Mouse (Mus musculus) stomach, embryonic 16.5 days (tissue): ENCODE measurements around the gene Dst. TPM values are rescaled to one million over a fixed set of nuclear protein-coding genes. Genes with fewer than 3 reads are reported as not detected.
A peak's percentile ranks its signal among the peaks of the same experiment; 100 is the strongest.

Experiments used
- ATAC-seq: fragments of 200-750 bp; cut with Nextera tagmentation; 2 replicates; pipeline ENCODE4 v1.8.0; 2017; ENCODE audit warnings: moderate number of reproducible peaks, moderate TSS enrichment; ENCODE audit not compliant: insufficient read depth, low FRiP score
- H3K27ac ChIP-seq: fragments of 300-500 bp; sonication (generic); 2 replicates; pipeline ENCODE4 v1.5.1; 2014; ENCODE audit warnings: low read length
- H3K27me3 ChIP-seq: fragments of 300-500 bp; sonication (generic); 2 replicates; pipeline ENCODE4 v1.6.1; 2014; ENCODE audit warnings: low read length, control low read depth, mixed read lengths; ENCODE audit not compliant: control insufficient read depth, insufficient read depth
- H3K36me3 ChIP-seq: fragments of 300-500 bp; sonication (generic); 2 replicates; pipeline ENCODE4 v1.6.1; 2014; ENCODE audit warnings: low read length; ENCODE audit not compliant: control insufficient read depth, insufficient read depth
- H3K4me1 ChIP-seq: fragments of 300-500 bp; sonication (generic); 2 replicates; pipeline ENCODE4 v1.6.1; 2014; ENCODE audit warnings: low read length, control low read depth, mixed read lengths; ENCODE audit not compliant: control insufficient read depth, insufficient read depth
- H3K4me2 ChIP-seq: fragments of 300-500 bp; sonication (generic); 2 replicates; pipeline ENCODE4 v1.6.1; 2014; ENCODE audit warnings: low read depth, low read length, mixed read lengths
- H3K4me3 ChIP-seq: fragments of 300-500 bp; sonication (generic); replicated peaks from 2 replicates; pipeline ENCODE4 v1.5.1; 2014; ENCODE audit warnings: mild to moderate bottlenecking, low read length
- H3K9ac ChIP-seq: fragments of 300-500 bp; sonication (generic); 2 replicates; pipeline ENCODE4 v1.6.1; 2014; ENCODE audit warnings: low read length
- H3K9me3 ChIP-seq: fragments of 300-500 bp; sonication (generic); replicated peaks from 2 replicates; pipeline ENCODE4 v1.6.1; 2016; ENCODE audit warnings: low read length, control low read depth; ENCODE audit not compliant: control insufficient read depth
- WGBS: fragments of 180-500 bp; shearing (Covaris S2); extraction: QIAGEN DNeasy Blood & Tissue Kit; methylation state at CpG from one replicate; pipeline ENCODE4 v1.1.7; 2014; 5-methylcytosine and 5-hydroxymethylcytosine counted together
- polyA plus RNA-seq: library from polyadenylated mRNA; unstranded; fragments of >200 nt; fragmentation: Nextera tagmentation; extraction: Ambion mirVana; gene quantifications from 2 replicates; pipeline ENCODE4 v1.2.1, GENCODE M21; 2015

The Dst gene
- polyA plus RNA-seq, 1 experiment from 2014 or later: 27.8 TPM

DNA sequence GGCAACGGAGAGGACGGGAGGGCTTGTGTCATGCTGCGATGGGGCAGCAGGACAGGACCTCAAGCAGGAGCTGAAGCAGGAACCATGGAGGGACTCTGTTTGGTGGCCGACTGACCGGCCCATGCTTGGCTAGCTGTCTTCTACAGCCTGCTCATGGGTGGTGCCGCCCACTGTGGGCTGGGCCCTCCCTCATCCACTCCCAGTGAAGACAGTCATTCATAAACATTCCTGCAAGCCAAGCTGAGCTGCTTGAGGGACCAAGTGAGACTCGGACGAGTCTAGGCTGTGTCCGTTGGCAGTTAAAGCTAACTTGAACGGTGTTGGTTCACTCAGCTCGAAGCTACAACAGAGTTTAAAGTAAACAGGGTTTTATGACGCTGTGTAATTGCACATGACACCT is 353.0 kb downstream of the Dst start:
- Histone ChIP-seq H3K4me1 (no peaks in the 10 kb centered on the region), H3K4me2 (no peak overlapping the region), H3K36me3 (peaks cover 31% of the 10 kb centered on the region), H3K27ac (no peak overlapping the region), H3K4me3 (no peak overlapping the region), H3K9me3 (no peaks in the 10 kb centered on the region), H3K27me3 (no peaks in the 10 kb centered on the region), H3K9ac (no peak overlapping the region)
- WGBS: 75% methylated on average over 12 of the region's 12 CpGs
- ATAC-seq: 0 out of 2 replicates have a peak, but pooled peaks have one; percentile 17

DNA sequence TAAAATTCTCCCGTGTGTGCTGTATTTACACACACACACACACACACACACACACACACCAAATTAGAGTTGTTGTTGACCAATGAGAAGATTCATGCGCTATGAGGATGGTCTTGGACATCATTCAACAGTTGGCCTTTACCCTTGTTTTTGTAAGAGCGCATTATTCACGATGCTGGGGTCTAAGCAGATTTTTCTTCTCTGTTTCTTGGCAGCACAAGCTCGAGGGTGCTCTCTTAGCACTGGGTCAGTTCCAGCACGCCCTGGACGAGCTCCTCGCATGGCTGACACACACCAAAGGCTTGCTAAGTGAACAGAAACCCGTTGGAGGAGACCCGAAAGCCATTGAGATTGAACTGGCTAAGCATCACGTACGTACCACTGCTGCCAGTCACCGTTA is 360.5 kb downstream of the Dst start:
- Histone ChIP-seq H3K36me3 (peaks cover 5% of the 10 kb centered on the region), H3K9ac (no peak overlapping the region), H3K4me3 (no peak overlapping the region), H3K4me2 (no peak overlapping the region), H3K27ac (no peak overlapping the region), H3K4me1 (no peaks in the 10 kb centered on the region), H3K9me3 (no peaks in the 10 kb centered on the region), H3K27me3 (no peaks in the 10 kb centered on the region)
- WGBS: 65% methylated on average over 13 of the region's 13 CpGs
- ATAC-seq: no peak

DNA sequence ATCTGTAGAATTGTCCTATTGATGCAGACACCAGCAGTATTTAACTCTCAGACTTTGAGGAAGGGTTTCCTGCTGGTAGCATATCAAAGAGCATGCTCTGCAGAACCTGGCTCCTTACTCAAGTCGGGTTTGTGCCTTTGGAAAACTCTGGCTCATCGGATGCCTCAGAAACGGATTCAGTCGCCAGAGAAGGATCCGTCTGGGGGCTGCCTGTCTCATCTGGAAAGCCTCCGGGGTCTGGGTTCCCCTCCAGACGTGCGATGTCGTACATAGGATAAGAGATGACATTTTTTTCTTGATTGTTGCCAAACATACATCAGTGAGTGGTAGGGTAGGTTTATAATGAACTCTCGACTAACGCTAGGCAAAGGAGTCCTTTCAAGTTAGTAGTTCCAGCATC is 361.6 kb downstream of the Dst start:
- Histone ChIP-seq H3K9ac (no peak overlapping the region), H3K27me3 (no peaks in the 10 kb centered on the region), H3K4me3 (no peak overlapping the region), H3K4me1 (no peaks in the 10 kb centered on the region), H3K36me3 (no peaks in the 10 kb centered on the region; the same call in none of the 2 replicates), H3K27ac (no peak overlapping the region), H3K9me3 (no peaks in the 10 kb centered on the region), H3K4me2 (no peak overlapping the region)
- no peak for ATAC-seq
- 75% methylated on average over 11 of the region's 11 CpGs for WGBS

DNA sequence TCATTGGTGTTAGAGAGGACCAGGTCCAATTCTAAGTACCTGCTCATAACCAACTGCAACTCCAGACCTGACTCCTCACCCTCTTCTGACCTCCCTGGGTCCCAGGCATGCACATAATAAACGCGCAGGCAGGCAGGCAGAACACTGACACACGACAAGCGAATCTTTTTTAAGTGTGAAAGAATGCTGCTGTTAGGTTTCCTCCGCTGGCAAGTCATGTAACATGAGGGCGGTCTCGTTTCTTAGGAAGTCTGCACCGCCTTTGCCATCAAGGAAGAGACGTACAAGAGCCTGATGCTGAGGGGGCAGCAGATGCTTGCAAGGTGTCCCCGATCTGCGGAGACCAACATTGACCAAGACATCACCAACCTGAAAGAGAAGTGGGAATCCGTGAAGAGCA is 365.9 kb downstream of the Dst start:
- Histone ChIP-seq H3K27ac (no peak overlapping the region), H3K9ac (no peak overlapping the region), H3K9me3 (no peaks in the 10 kb centered on the region), H3K4me1 (no peaks in the 10 kb centered on the region), H3K36me3 (peaks cover 6% of the 10 kb centered on the region), H3K4me2 (no peak overlapping the region), H3K4me3 (no peak overlapping the region), H3K27me3 (no peaks in the 10 kb centered on the region)
- ATAC-seq: no peak
- WGBS: 86% methylated on average over 12 of the region's 12 CpGs

DNA sequence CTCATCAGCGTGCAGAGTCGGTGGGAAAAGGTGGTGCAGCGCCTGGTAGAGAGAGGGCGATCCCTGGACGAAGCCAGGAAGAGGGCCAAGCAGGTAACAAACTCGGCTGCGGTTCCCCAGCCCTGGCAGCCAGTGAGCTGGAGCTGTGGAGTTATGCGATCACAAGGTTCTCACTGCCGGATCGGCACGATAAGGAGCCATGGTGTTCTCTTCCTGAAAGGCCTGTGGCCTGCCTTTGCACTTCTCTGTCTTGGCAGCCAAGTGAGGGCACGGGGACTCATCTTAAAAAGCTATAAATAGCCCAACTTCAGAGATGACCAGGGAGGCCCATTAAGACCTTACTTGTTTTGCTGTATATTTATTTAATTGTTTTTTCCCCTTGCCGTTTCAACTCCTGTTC is 367.8 kb downstream of the Dst start:
- H3K4me1 ChIP-seq: no peaks in the 10 kb centered on the region
- H3K9ac ChIP-seq: no peak overlapping the region
- peaks cover 6% of the 10 kb centered on the region for H3K36me3 ChIP-seq
- no peak overlapping the region for H3K4me3 ChIP-seq
- no peaks in the 10 kb centered on the region for H3K27me3 ChIP-seq
- ATAC-seq: no peak
- H3K4me2 ChIP-seq: no peak overlapping the region
- H3K9me3 ChIP-seq: no peaks in the 10 kb centered on the region
- 92% methylated on average over 13 of the region's 13 CpGs for WGBS
- no peak overlapping the region for H3K27ac ChIP-seq

DNA sequence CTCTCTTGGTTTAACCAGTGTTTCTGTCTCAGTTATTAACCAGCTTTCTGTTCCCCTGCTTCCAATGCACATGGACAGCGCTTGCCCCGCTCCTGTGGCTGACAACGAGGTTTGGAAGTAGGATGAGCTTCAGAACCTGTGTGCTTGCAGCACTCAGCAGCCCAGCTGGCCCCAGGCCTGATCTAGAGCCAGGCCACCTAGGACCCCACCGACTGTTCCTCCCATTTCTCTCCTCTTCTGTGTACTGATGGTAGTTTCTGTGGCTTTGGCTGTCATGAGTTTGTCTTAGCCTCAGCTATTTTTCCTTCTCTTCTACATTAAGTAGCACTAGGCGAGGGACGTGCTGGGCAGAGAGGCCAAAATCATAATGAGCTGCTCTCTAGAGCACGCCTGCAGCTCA is 368.7 kb downstream of the Dst start:
- H3K4me1 ChIP-seq: no peaks in the 10 kb centered on the region
- no peak overlapping the region for H3K9ac ChIP-seq
- no peaks in the 10 kb centered on the region for H3K9me3 ChIP-seq
- H3K36me3 ChIP-seq: peaks cover 6% of the 10 kb centered on the region
- H3K4me2 ChIP-seq: no peak overlapping the region
- no peaks in the 10 kb centered on the region for H3K27me3 ChIP-seq
- H3K27ac ChIP-seq: peak overlapping the region; percentile 30; the same call in 1 of the 2 replicates
- no peak for ATAC-seq
- no peak overlapping the region for H3K4me3 ChIP-seq
- 84% methylated on average over 7 of the region's 7 CpGs for WGBS

DNA sequence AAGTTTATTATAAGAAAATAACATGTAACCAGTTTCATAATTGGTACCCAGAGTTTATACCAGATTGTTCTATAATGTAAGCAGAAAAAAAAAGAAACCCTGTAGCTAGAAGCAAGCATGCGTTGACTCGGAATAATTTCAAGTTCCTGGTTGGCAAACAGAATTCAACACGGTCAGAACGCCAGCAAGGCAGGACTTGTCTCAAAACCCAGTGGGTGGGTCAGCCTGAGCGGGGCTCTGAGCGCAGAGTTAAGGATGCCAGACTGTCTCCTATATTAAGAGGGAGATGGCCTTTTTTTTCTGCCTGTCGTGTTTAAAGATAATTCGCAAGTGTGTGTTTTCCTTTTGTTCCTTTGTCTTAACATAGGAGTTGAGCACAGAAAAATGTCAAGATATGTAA is 369.2 kb downstream of the Dst start:
- Histone ChIP-seq H3K4me2 (no peak overlapping the region), H3K4me3 (no peak overlapping the region), H3K27ac (no peak overlapping the region), H3K36me3 (peaks cover 6% of the 10 kb centered on the region; the same call in 1 of the 2 replicates), H3K9me3 (no peaks in the 10 kb centered on the region), H3K4me1 (no peaks in the 10 kb centered on the region), H3K9ac (no peak overlapping the region), H3K27me3 (no peaks in the 10 kb centered on the region)
- 61% methylated on average over 8 of the region's 8 CpGs for WGBS
- ATAC-seq: no peak; the same call in 1 of the 2 replicates

DNA sequence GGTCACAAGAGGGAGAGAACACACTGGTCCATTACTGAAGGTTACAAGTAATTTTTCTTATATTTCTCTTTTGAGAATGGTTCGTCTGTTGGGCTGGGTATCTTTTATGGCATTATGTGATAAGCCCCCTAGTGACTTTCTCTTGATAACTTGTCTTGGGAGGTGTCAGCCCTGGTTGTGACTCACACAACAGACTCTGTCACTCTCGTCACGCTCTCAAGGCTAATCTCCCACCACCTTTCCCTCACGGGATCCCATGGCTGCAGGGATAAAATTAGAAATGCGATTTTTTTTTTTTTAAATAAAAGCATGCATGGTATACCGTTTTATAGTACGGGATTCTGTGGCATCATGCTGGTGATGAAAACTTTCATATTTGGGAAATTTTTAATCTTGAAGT is 375.5 kb downstream of the Dst start:
- ATAC-seq: no peak
- H3K27me3 ChIP-seq: no peaks in the 10 kb centered on the region
- WGBS: 78% methylated on average over 7 of the region's 7 CpGs
- peaks cover 6% of the 10 kb centered on the region; the same call in 1 of the 2 replicates for H3K36me3 ChIP-seq
- H3K27ac ChIP-seq: no peak overlapping the region
- H3K9me3 ChIP-seq: no peaks in the 10 kb centered on the region
- no peak overlapping the region for H3K9ac ChIP-seq
- H3K4me2 ChIP-seq: no peak overlapping the region
- H3K4me3 ChIP-seq: no peak overlapping the region
- H3K4me1 ChIP-seq: no peaks in the 10 kb centered on the region

DNA sequence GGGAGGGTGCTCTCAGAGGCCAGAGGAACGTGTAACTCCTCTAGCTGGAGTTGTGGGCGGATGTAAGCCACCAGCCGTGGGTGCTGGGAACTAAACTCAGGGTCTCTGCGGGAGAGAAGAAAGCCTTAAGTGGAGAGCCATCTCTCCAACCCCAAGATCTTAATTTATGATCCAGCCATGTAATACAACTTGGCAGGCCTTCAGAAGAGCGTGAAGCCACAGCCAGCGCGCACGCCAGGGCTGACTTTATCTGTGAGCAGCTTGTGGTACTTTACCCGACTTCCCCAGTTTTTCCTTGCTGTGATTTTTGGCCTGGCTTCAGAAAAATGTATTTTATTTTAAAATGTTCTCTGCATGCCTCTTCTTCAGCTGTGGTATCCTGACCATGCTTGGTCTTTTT is 377.0 kb downstream of the Dst start:
- no peak overlapping the region for H3K27ac ChIP-seq
- ATAC-seq: no peak
- no peak overlapping the region for H3K4me2 ChIP-seq
- no peak overlapping the region for H3K9ac ChIP-seq
- H3K4me3 ChIP-seq: no peak overlapping the region
- 0 out of 2 replicates have a peak, but pooled peaks cover 3% of the 10 kb centered on the region for H3K4me1 ChIP-seq
- H3K27me3 ChIP-seq: no peaks in the 10 kb centered on the region
- 85% methylated on average over 9 of the region's 9 CpGs for WGBS
- no peaks in the 10 kb centered on the region for H3K9me3 ChIP-seq
- H3K36me3 ChIP-seq: peaks cover 7% of the 10 kb centered on the region; the same call in 1 of the 2 replicates

DNA sequence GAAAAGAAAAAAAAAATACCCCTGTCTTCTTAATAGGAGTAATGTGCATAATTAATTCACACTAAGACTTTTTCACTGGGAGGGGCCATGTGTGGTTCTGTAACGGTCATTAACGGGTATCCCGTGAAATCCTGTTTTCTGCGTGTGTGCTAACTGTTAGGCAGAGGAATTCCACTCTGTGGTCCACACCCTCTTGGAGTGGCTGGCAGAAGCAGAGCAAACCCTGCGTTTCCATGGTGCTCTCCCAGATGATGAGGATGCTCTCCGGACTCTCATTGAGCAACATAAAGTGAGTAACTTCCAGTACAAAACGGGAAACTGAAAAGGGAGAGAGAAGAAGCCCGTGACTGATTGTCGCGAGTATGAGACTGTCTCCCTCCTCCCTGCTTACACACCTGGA is 379.7 kb downstream of the Dst start:
- 88% methylated on average over 10 of the region's 10 CpGs for WGBS
- H3K36me3 ChIP-seq: peaks cover 24% of the 10 kb centered on the region
- no peaks in the 10 kb centered on the region for H3K27me3 ChIP-seq
- no peak overlapping the region for H3K4me3 ChIP-seq
- ATAC-seq: no peak
- H3K27ac ChIP-seq: no peak overlapping the region
- no peak overlapping the region for H3K4me2 ChIP-seq
- H3K9ac ChIP-seq: no peak overlapping the region
- no peaks in the 10 kb centered on the region for H3K9me3 ChIP-seq
- peaks cover 3% of the 10 kb centered on the region; the same call in 1 of the 2 replicates for H3K4me1 ChIP-seq
